Mouse (Mus musculus) myocyte (in vitro differentiated cells): ENCODE results near the gene Zfp593. TPM values are rescaled to one million over a fixed set of nuclear protein-coding genes. Genes with fewer than 3 reads are reported as not detected.

Experiments used
- H3K27me3 ChIP-seq: one replicate; pipeline ENCODE4 v1.6.1; 2011; ENCODE audit not compliant: control insufficient read depth, insufficient read depth, insufficient read length
- H3K36me3 ChIP-seq: one replicate; pipeline ENCODE4 v1.6.1; 2011; ENCODE audit not compliant: control insufficient read depth, insufficient read depth
- H3K4me2 ChIP-seq: one replicate; pipeline ENCODE4 v1.6.1; 2011; ENCODE audit warnings: low read depth, control low read depth
- H3K4me3 ChIP-seq: one replicate; pipeline ENCODE4 v1.5.1; 2011; ENCODE audit warnings: mild to moderate bottlenecking, control low read depth, moderate library complexity
- H3K79me2 ChIP-seq: one replicate; pipeline ENCODE4 v1.6.1; 2011; ENCODE audit not compliant: control insufficient read depth, insufficient read depth
- H3ac ChIP-seq: one replicate; pipeline ENCODE4 v1.6.1; 2011; ENCODE audit not compliant: control insufficient read depth, insufficient read length
- CEBPB ChIP-seq: IDR thresholded peaks from 2 replicates; pipeline ENCODE4 v1.6.1; 2011; ENCODE audit warnings: mild to moderate bottlenecking, moderate library complexity; ENCODE audit not compliant: poor library complexity, insufficient read depth, severe bottlenecking
- E2F4 ChIP-seq: IDR thresholded peaks from one replicate; pipeline ENCODE4 v1.6.1; 2011; ENCODE audit warnings: mild to moderate bottlenecking, control low read depth, moderate library complexity; ENCODE audit not compliant: insufficient read depth
- MAX ChIP-seq: IDR thresholded peaks from one replicate; pipeline ENCODE4 v1.6.1; 2011; ENCODE audit warnings: low read depth, mild to moderate bottlenecking, control low read depth
- MYOD1 ChIP-seq, 3 experiments: IDR thresholded peaks; one replicate each; pipeline ENCODE4 v1.6.1; 2011; ENCODE audit warnings: control low read depth in 2 of 3, low read depth in 2 of 3, mild to moderate bottlenecking in 2 of 3, moderate library complexity in 1 of 3; ENCODE audit not compliant: insufficient read length in 2 of 3, control insufficient read depth in 1 of 3
- MYOG ChIP-seq, 3 experiments: IDR thresholded peaks; one replicate each; pipeline ENCODE4 v1.6.1; 2011; ENCODE audit warnings: control low read depth in 2 of 3, low read depth in 2 of 3, mild to moderate bottlenecking in 2 of 3; ENCODE audit not compliant: insufficient read length in 2 of 3, control insufficient read depth in 1 of 3, insufficient read depth in 1 of 3
- POLR2A ChIP-seq: IDR thresholded peaks from one replicate; pipeline ENCODE4 v1.6.1; 2011; ENCODE audit warnings: low read depth, mild to moderate bottlenecking, control low read depth, moderate library complexity; ENCODE audit not compliant: insufficient read length
- POLR2AphosphoS2 ChIP-seq: IDR thresholded peaks from one replicate; pipeline ENCODE4 v1.6.1; 2011; ENCODE audit warnings: low read depth, control low read depth; ENCODE audit not compliant: insufficient read length
- REST ChIP-seq: IDR thresholded peaks from one replicate; pipeline ENCODE4 v1.6.1; 2011; ENCODE audit warnings: mild to moderate bottlenecking, control low read depth, moderate library complexity; ENCODE audit not compliant: insufficient read depth, insufficient read length
- SRF ChIP-seq: IDR thresholded peaks from one replicate; pipeline ENCODE4 v1.6.1; 2011; ENCODE audit warnings: low read depth; ENCODE audit not compliant: control insufficient read depth, insufficient read length
- TCF12 ChIP-seq: IDR thresholded peaks from one replicate; pipeline ENCODE4 v1.6.1; 2011; ENCODE audit warnings: mild to moderate bottlenecking, control low read depth; ENCODE audit not compliant: poor library complexity, insufficient read depth, severe bottlenecking
- TCF3 ChIP-seq: IDR thresholded peaks from one replicate; pipeline ENCODE4 v1.6.1; 2011; ENCODE audit warnings: low read depth, control low read depth; ENCODE audit not compliant: insufficient read length
- USF1 ChIP-seq: IDR thresholded peaks from one replicate; pipeline ENCODE4 v1.6.1; 2011; ENCODE audit warnings: low read depth, mild to moderate bottlenecking, control low read depth, moderate library complexity
- polyA plus RNA-seq: library from polyadenylated mRNA; unstranded; fragments of >200 nt; fragmentation: generic; extraction: Trizol; gene quantifications from one replicate; pipeline ENCODE4 v1.2.1, GENCODE M21; 2012; ENCODE audit warnings: missing spikeins

The Zfp593 gene
- polyA plus RNA-seq, 1 experiment = 15.7 TPM

- Histone ChIP-seq H3K4me3 (no peak overlapping the region), H3K79me2 (no peaks in the 10 kb centered on the region), H3K27me3 (peaks cover 68% of the 10 kb centered on the region), H3K4me2 (peak overlapping the region; percentile 34), H3ac (no peak overlapping the region), H3K36me3 (no peaks in the 10 kb centered on the region)
- TF ChIP-seq POLR2AphosphoS2 = no peak
- TF ChIP-seq CEBPB = no peak
- TF ChIP-seq MYOD1 (IDR thresholded peaks at IDR 0.05; ENCODE audit: control insufficient read depth in 1 of 3, insufficient read length in 2 of 3, low read depth in 2 of 3) = no peak
- TF ChIP-seq USF1 = no peak
- no peak for TF ChIP-seq REST
- TF ChIP-seq POLR2A = no peak
- TF ChIP-seq E2F4 = no peak
- TF ChIP-seq TCF12 = no peak
- TF ChIP-seq MAX = no peak
- TF ChIP-seq SRF = no peak
- TF ChIP-seq MYOG (IDR thresholded peaks at IDR 0.05; ENCODE audit: control insufficient read depth in 1 of 3, insufficient read depth in 1 of 3, insufficient read length in 2 of 3, low read depth in 2 of 3) = no peak
- TF ChIP-seq TCF3 = no peak
Measured at GRCm38 (mm10) chr4:134249651-134250050, 4.3 kb upstream of the Zfp593 start.

- Histone ChIP-seq H3K4me3 (peak within 1 kb of the TSS; percentile 44), H3K27me3 (peaks cover 40% of the 10 kb centered on the region), H3K36me3 (no peaks in the 10 kb centered on the region), H3K4me2 (peak within 1 kb of the TSS; percentile 93), H3ac (peak within 1 kb of the TSS; percentile 34), H3K79me2 (no peaks in the 10 kb centered on the region)
- TF ChIP-seq POLR2AphosphoS2 (no peak), SRF (no peak)
Measured at GRCm38 (mm10) chr4:134246719-134247258, 1.4 kb upstream of the Zfp593 start, which contains the start of gene Gm30191. Gene Gm30191, plus strand, starts transcription at chr4:134246935.

- no peak overlapping the region for H3K4me2 ChIP-seq
- H3K36me3 ChIP-seq = no peaks in the 10 kb centered on the region
- no peaks in the 10 kb centered on the region for H3K79me2 ChIP-seq
- no peak for TF ChIP-seq TCF3
- TF ChIP-seq E2F4 = no peak
- no peak for TF ChIP-seq POLR2A
- TF ChIP-seq USF1 = no peak
- no peak for TF ChIP-seq REST
- TF ChIP-seq POLR2AphosphoS2 = no peak
- TF ChIP-seq MYOD1 (IDR thresholded peaks at IDR 0.05; ENCODE audit: control insufficient read depth in 1 of 3, insufficient read length in 2 of 3, low read depth in 2 of 3) = no peak
- no peak for TF ChIP-seq SRF
- TF ChIP-seq TCF12 = no peak
- no peak for TF ChIP-seq CEBPB
- no peak for TF ChIP-seq MYOG (IDR thresholded peaks at IDR 0.05; ENCODE audit: control insufficient read depth in 1 of 3, insufficient read depth in 1 of 3, insufficient read length in 2 of 3, low read depth in 2 of 3)
- TF ChIP-seq MAX = no peak
- H3K27me3 ChIP-seq = peaks cover 34% of the 10 kb centered on the region
- H3K4me3 ChIP-seq = no peak overlapping the region
- H3ac ChIP-seq = no peak overlapping the region
Measured at GRCm38 (mm10) chr4:134246256-134246655, 864 bp upstream of the Zfp593 start.

GRCm38 (mm10) chr4:134243516-134244250 is 1.7 kb downstream of the Zfp593 start, which contains the start of gene E130218I03Rik:
Gene E130218I03Rik, plus strand, starts transcription at chr4:134243662.
- Histone ChIP-seq H3K4me2 (peak within 1 kb of the TSS; percentile 93), H3K36me3 (no peaks in the 10 kb centered on the region), H3ac (no peak within 1 kb of the TSS), H3K4me3 (peak within 1 kb of the TSS; percentile 44), H3K79me2 (no peaks in the 10 kb centered on the region), H3K27me3 (peaks cover 15% of the 10 kb centered on the region)
- TF ChIP-seq MYOD1 (IDR thresholded peaks at IDR 0.05; ENCODE audit: control insufficient read depth in 1 of 3, insufficient read length in 2 of 3, low read depth in 2 of 3) (peak in 2 of 3 experiments; percentile 59 to 77), POLR2AphosphoS2 (no peak)

- no peaks in the 10 kb centered on the region for H3K36me3 ChIP-seq
- no peak overlapping the region for H3ac ChIP-seq
- peak overlapping the region; percentile 55 for H3K4me2 ChIP-seq
- TF ChIP-seq E2F4 = no peak
- no peak for TF ChIP-seq USF1
- no peak for TF ChIP-seq SRF
- no peak for TF ChIP-seq TCF3
- TF ChIP-seq MAX = no peak
- TF ChIP-seq MYOG (IDR thresholded peaks at IDR 0.05; ENCODE audit: control insufficient read depth in 1 of 3, insufficient read depth in 1 of 3, insufficient read length in 2 of 3, low read depth in 2 of 3) = no peak
- no peak for TF ChIP-seq POLR2AphosphoS2
- no peak for TF ChIP-seq POLR2A
- TF ChIP-seq TCF12 = no peak
- no peak for TF ChIP-seq REST
- H3K27me3 ChIP-seq = peaks cover 1% of the 10 kb centered on the region
- no peaks in the 10 kb centered on the region for H3K79me2 ChIP-seq
- H3K4me3 ChIP-seq = no peak overlapping the region
Measured at GRCm38 (mm10) chr4:134238686-134239085, 6.7 kb downstream of the Zfp593 start.
